Mouse (Mus musculus): ENCODE measurements around the gene Ccdc30. TPM values are rescaled to one million over a fixed set of nuclear protein-coding genes. Genes with fewer than 3 reads are reported as not detected.

Ccdc30 gene
- total RNA-seq, 2 experiments from 2014 or later = 0.44 to 0.61 TPM

GRCm38 (mm10) chr4:119417894-119418293 lies 2.6 kb upstream of the Ccdc30 start:
- no peak for DNase-seq (ENCODE audit: low spot score in 2 of 2)

GRCm38 (mm10) chr4:119417270-119417669 lies 1.9 kb upstream of the Ccdc30 start:
- no peak for DNase-seq (ENCODE audit: low spot score in 2 of 2)

- peak in 1 of 2 experiments; percentile 27 for DNase-seq (ENCODE audit: low spot score in 2 of 2)
These were observed 2.5 kb downstream of the Ccdc30 start for GRCm38 (mm10) chr4:119412791-119413190.

- DNase-seq (ENCODE audit: low spot score in 2 of 2) = no peak
These were observed 3.3 kb downstream of the Ccdc30 start for GRCm38 (mm10) chr4:119411877-119412650.

- DNase-seq (ENCODE audit: low spot score in 2 of 2) = no peak
These were observed 11.9 kb downstream of the Ccdc30 start for GRCm38 (mm10) chr4:119403431-119403830.

GRCm38 (mm10) chr4:119400896-119401295 lies 14.4 kb downstream of the Ccdc30 start:
- no peak for DNase-seq (ENCODE audit: low spot score in 2 of 2)

- DNase-seq (ENCODE audit: low spot score in 2 of 2) = no peak
These were observed 16.6 kb downstream of the Ccdc30 start for GRCm38 (mm10) chr4:119398751-119399150.

GRCm38 (mm10) chr4:119390369-119390768 lies 25.0 kb downstream of the Ccdc30 start:
- no peak for DNase-seq (ENCODE audit: low spot score in 2 of 2)

GRCm38 (mm10) chr4:119389184-119389583 lies 26.1 kb downstream of the Ccdc30 start:
- DNase-seq (ENCODE audit: low spot score in 2 of 2) = no peak

- DNase-seq (ENCODE audit: low spot score in 2 of 2) = no peak
These were observed 33.7 kb downstream of the Ccdc30 start for GRCm38 (mm10) chr4:119381471-119382190.

GRCm38 (mm10) chr4:119369460-119369859 lies 45.9 kb downstream of the Ccdc30 start:
- no peak for DNase-seq (ENCODE audit: low spot score in 2 of 2)

GRCm38 (mm10) chr4:119366758-119367526 lies 48.4 kb downstream of the Ccdc30 start:
- DNase-seq (ENCODE audit: low spot score in 2 of 2) = no peak

GRCm38 (mm10) chr4:119362231-119362630 lies 53.1 kb downstream of the Ccdc30 start:
- no peak for DNase-seq (ENCODE audit: low spot score in 2 of 2)

GRCm38 (mm10) chr4:119359196-119359971 lies 55.9 kb downstream of the Ccdc30 start:
- peak in 1 of 2 experiments; percentile 12 for DNase-seq (ENCODE audit: low spot score in 2 of 2)

GRCm38 (mm10) chr4:119345508-119345907 lies 69.8 kb downstream of the Ccdc30 start:
- DNase-seq (ENCODE audit: low spot score in 2 of 2) = no peak

- peak in 1 of 2 experiments; percentile 34 for DNase-seq (ENCODE audit: low spot score in 2 of 2)
These were observed 76.4 kb downstream of the Ccdc30 start for GRCm38 (mm10) chr4:119338861-119339361.

GRCm38 (mm10) chr4:119338422-119338821 lies 76.9 kb downstream of the Ccdc30 start:
- no peak for DNase-seq (ENCODE audit: low spot score in 2 of 2)

GRCm38 (mm10) chr4:119333487-119333886 lies 81.8 kb downstream of the Ccdc30 start:
- no peak for DNase-seq (ENCODE audit: low spot score in 2 of 2)

GRCm38 (mm10) chr4:119320896-119321550 lies 94.3 kb downstream of the Ccdc30 start:
- peak in 1 of 2 experiments; percentile 9 for DNase-seq (ENCODE audit: low spot score in 2 of 2)

All from gastrocnemius, postnatal 4 days (tissue).